19 mouse cellular contexts compared by ENCODE assay signal in the genomic region with DNA sequence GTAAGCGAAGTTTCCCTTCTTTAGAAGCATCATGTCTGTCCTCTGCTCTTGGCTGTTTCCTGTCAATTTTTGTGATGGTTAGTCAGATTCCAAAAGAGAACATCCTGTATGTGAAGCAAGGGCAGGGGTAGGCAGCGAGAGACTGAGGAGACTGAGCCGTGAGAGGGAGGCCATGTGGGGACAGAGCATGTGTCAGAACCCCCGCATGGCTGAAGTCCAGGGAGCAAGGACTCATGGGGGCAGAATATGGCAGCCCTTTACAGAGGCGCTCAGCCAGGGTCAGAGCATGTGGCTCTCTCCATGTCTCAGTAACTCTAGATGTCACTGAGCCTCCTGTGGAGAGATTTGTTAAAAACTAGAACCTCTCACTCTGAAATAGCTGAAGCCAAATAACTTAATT.
"Had no signal": no experiment of that assay in that cellular context is flagged by ENCODE, and none has a peak within 500 bp of the region (broad histone marks: within the 10 kb centered on the region; RNA-seq: fewer than 3 reads in every experiment).

No protein-coding gene starts in this region.

- H3K27ac ChIP-seq: kidney, postnatal 0 days; left cerebral cortex, adult 2 months; limb, embryonic 10.5 days; liver, embryonic 15.5 days; midbrain, embryonic 12.5 days; neural tube, embryonic 13.5 days; stomach, embryonic 15.5 days had no signal

- H3K27me3 ChIP-seq: liver, embryonic 15.5 days; midbrain, embryonic 12.5 days; neural tube, embryonic 13.5 days; stomach, embryonic 15.5 days had no signal

- ATAC-seq: midbrain, embryonic 16.5 days had no signal

- H3K9ac ChIP-seq: liver, embryonic 15.5 days; lung, embryonic 14.5 days; midbrain, embryonic 12.5 days; neural tube, embryonic 13.5 days; stomach, embryonic 15.5 days had no signal

- H3K4me1 ChIP-seq: liver, embryonic 15.5 days; midbrain, embryonic 12.5 days had no signal

- H3K9me3 ChIP-seq: limb, embryonic 10.5 days; liver, embryonic 15.5 days; megakaryocyte, embryonic 14.5 days; midbrain, embryonic 12.5 days; neural tube, embryonic 13.5 days; stomach, embryonic 15.5 days had no signal

- H3K36me3 ChIP-seq: limb, embryonic 10.5 days; liver, embryonic 15.5 days; midbrain, embryonic 12.5 days; neural tube, embryonic 13.5 days; stomach, embryonic 15.5 days had no signal

- DNase-seq: kidney, adult 8-10 months; kidney, postnatal 36 days; lung, embryonic 14.5 days; lung, postnatal 14 days; retina, postnatal 1 day; right cerebral cortex, postnatal 4 days; spleen, adult 18-20 months; thymus, adult 18-20 months; thymus, postnatal 25 days had no signal

- H3K4me3 ChIP-seq: left cerebral cortex, adult 2 months; limb, embryonic 10.5 days; liver, embryonic 15.5 days; megakaryocyte, embryonic 14.5 days; midbrain, embryonic 12.5 days; neural tube, embryonic 13.5 days; stomach, embryonic 15.5 days had no signal

- H3K4me2 ChIP-seq: liver, embryonic 11.5 days; liver, embryonic 15.5 days; lung, embryonic 14.5 days; midbrain, embryonic 12.5 days; neural tube, embryonic 13.5 days; stomach, embryonic 15.5 days had no signal
